Mouse (Mus musculus) left cerebral cortex, postnatal 10 days (tissue): Measurements from ENCODE around the gene Igfbp3. TPM values are rescaled to one million over a fixed set of nuclear protein-coding genes. Genes with fewer than 3 reads are reported as not detected.

Source experiments
- DNase-seq, 2 experiments: peaks; one replicate each; pipeline ENCODE4 v3.0.0; 2021 to 2022; ENCODE audit warnings: low spot score in 2 of 2, mixed read lengths in 1 of 2; ENCODE audit errors: extremely low spot score in 1 of 2
- intact Hi-C: fragments of 180-260 bp; cut with DNase I; formaldehyde crosslinking; loops from one replicate; pipeline ENCODE4 v1.15.1; 2025
- total RNA-seq, 2 experiments: library from RNA; stranded (reverse); gene quantifications; 2 replicates each; pipeline ENCODE4 v1.2.3; 2021

Gene Igfbp3
- total RNA-seq, 2 experiments from 2014 or later = 10.2 to 20.9 TPM

DNA sequence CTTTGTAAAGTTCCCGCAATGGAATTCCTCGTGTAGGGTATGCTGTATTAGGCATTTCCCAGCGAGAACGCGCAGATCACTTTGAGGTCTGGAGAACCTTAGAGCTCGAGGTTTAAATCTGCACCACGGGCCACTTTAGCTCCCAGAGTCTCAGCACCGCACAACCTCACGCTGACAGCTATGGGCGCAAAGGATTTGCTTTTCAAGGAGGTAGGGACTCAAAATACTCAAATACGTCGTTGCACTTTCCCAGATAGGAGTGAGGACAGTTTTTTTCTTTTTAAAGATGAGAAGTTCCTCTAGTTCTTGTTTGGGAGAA lies 578 bp upstream of the Igfbp3 start:
- DNase-seq = no peak

DNA sequence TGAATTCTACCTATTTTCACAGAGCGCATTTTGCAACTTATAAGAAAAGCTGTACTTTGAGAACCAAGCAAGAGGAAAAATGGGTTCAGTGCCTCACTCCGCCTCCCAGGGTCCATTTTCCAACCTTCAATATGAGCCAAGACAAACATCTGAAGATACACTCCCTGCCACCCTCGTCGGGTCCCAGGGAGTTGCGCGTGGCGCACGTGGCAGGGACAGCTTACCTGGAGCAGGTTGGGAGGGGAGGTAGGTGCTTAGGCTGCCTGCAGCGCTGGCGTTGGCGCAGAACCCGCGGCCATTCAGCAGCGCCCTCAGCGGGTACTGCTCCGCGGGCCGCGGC lies 592 bp downstream of the Igfbp3 start:
- intact Hi-C loops = loop anchor here (5.0 to 10.0 kb wide), 3 partner anchors 354 to 1034 kb away; no protein-coding TSS in a partner anchor
- no peak for DNase-seq

More for the DNA sequence above, 578 bp upstream of the Igfbp3 start:
- intact Hi-C loops = loop anchor here (5.0 to 10.0 kb wide), 3 partner anchors 353 to 1033 kb away; no protein-coding TSS in a partner anchor

DNA sequence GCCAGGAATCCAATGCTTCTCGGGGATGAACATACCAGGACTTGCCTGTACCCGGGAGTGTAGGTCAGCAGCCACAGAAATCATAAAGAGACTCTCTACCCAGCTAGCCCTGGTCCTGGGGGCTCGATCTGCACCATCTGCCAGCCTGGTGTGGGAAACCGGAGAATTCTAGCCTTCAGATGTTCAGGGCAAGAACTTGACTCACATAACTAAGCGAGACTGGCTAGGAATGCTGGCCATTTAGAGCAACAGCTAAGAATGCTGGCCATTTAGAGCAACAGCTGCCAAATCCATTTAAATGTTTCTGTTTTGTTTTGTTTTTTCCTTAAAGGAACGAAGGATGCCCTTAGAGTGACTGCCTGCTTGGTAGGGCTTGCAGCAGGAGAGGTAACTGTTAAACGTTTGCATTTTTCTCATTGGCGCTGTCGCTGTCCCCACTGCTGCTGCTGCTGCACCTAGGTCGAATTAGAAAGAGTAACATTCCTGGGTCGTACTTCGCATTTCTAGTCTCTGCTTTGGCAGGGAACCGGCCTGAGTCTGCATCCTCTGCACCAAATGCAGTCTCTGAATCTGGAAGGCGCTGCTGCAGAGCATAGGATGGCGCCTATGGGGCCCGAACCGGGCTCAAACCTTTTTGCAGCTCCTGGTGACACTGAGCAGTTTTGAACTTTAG lies 1.5 kb downstream of the Igfbp3 start:
- intact Hi-C loops = loop anchor here (5.0 to 10.0 kb wide), 3 partner anchors 355 to 1035 kb away; no protein-coding TSS in a partner anchor
- no peak for DNase-seq

DNA sequence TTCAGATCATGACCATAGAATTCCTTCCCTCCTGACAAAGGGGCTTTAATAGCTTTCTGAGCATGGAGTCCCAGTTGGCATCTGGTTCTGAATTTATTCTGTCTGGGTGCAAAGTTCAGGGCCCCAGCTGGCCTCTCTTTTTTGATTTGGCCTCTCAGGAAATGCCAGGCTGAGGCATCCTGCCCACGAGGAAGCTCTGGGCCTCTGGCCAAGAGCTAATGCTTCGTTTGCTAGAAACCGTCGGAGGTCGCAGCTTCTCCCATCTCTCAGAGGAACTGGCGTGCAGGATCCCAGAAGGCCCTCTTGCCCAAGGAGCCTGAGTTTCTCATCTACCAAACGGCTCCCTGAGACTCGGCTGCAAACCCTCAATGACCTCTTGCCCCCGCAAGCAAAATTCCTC lies 2.5 kb downstream of the Igfbp3 start:
- DNase-seq = no peak
- intact Hi-C loops = loop anchor here (2.0 to 10.0 kb wide), 5 partner anchors 356 to 1194 kb away; no protein-coding TSS in a partner anchor

DNA sequence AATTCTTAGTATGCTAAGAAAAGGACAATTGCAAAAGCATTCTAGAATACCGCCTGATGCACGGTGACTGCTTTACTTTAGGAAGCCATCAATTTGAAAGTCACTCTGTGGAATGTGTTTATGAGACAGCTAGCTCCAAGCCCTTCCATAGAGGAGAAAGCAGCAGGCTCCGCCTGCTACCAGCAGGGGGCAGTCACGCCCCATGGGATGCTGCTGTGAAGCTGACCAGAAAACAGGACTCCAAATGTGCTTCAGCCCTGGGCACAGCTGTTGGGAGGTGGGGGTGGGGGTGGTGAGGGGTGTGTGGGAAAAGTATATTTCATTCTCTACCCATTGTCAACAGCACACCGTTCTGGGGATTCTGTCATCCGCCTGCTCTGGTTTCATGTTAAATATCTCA lies 3.4 kb downstream of the Igfbp3 start:
- intact Hi-C loops = loop anchor here (2.0 to 10.0 kb wide), 5 partner anchors 357 to 1194 kb away; no protein-coding TSS in a partner anchor
- peak; percentile 59 to 81 for DNase-seq

DNA sequence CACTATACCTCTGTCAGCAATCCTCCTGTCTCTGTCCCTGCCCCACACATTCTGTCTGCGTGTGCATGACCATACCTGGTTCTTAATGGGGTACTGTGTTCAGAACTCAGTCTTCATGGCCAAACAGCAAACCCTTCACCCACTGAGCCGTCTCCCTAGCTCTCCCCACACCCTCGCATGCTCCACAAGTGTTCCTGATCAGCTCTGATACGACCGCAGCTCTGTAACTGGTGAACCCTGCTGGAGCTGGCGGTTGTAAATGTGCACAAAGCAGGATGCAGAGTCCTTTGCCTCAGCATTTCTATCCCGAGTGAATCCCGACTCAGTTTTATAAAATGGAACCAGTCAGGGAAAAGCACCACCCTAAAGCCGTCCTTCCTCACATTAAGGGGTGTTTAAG lies 9.9 kb downstream of the Igfbp3 start:
- intact Hi-C loops = no loop called here
- no peak for DNase-seq

DNA sequence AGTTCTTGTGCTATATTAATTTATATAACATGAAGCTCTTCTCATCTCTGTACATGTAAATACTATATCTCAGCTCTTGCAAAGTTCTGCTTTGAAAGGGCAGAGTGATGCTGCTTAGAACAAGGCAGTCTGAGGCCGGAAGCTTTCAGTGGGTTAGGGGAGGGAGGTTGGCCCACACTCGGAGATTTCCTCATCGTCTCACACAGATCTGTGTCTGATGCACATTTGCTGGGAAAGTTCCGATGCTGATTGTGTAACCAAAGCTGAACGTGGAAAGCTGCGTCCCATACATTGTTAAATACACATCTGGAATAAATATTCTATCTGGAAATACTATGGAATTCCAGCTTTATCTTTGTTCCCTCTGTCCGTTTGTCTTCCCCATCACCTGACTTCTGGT lies 11.5 kb downstream of the Igfbp3 start:
- intact Hi-C loops = no loop called here
- DNase-seq = no peak

DNA sequence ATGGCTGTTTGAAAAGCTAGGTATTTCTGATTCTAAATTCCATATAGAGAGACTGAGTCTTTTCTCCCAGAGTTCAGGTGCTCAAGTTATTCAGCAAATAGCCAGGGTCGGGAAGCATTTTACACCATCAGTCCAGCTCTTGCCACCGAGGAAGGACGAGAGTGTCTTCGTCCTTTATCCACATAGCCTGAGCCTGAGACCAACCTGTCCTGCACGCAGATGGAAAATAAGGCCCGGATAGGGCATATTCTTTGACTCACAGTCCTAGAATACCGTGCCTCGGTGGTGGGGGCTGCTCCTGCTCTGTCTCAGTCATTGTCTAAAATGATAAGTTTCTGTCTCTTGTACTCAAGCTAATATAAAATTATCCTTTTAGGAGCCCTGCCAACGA lies 13.3 kb downstream of the Igfbp3 start:
- intact Hi-C loops = no loop called here
- no peak for DNase-seq

DNA sequence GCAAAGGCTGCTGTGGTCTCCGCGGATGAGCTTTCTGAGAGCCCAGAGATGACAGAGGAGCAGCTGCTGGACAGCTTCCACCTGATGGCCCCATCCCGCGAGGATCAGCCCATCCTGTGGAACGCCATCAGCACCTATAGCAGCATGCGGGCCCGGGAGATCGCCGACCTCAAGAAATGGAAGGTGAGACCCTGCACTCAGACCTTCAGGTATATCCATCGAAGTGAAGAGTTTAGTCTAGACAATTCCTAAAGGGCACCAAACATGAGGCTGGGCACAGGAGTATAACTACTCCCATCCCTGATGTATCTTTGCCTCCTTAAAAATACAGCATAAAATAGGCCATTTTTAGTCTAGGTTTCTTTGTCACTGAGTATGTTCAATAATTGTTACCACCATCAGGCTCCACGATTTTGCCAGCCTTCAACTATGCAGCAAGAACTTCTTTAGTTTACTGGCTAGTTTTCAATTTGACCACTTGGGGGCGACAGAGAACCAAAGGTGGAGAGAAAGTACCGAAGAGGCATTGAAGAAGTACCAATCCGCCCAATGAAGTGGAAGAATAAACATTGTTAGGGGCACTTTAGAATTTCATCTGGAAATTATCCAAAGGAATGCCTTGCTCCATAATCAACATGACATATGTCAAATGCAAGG lies 13.9 kb downstream of the Igfbp3 start:
- intact Hi-C loops = loop anchor here (5.0 kb wide), 1 partner anchor 543 kb away; the partner anchor contains the start of gene Ramp3
- peak in 1 of 2 experiments; percentile 61 for DNase-seq

DNA sequence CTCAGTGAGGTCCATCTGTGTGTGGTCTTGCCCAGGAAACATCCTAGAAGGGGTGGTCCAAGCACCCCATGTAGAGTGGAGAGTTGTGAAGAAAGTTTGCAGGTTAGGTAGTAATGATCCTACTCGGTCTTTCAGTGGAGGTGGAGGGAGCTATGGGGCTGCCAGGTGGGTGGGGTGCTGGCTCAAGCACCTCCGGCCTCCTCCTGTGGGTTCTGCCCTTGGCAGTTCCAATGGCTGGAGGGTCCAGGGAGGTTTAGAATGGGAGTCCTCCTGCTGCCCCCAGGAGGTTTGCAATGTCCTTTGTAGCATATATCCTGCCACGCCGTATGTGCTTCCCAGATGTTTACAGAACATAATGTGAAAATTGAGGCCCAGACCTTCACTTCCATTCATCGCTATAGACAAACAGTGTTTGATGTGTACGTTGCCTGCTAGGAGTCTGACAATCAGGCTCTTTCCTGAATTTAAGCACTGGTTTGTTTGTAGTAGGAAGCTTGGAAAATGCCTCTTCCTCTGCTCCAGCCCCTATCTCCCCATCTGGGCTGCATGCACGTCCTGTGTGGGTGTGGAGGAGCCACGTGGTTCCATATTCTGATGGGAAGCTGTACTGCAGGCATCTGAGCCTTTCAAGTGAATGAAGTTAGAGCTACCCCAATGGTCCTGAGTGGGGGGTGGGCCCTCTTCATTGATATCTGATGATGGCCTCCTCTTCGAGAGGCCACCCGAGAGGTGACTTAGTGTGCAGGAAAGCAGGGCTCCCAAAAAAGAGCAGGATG lies 15.1 kb downstream of the Igfbp3 start:
- no peak for DNase-seq
- intact Hi-C loops = loop anchor here (5.0 kb wide), 1 partner anchor 541 kb away; the partner anchor contains the start of gene Ramp3

DNA sequence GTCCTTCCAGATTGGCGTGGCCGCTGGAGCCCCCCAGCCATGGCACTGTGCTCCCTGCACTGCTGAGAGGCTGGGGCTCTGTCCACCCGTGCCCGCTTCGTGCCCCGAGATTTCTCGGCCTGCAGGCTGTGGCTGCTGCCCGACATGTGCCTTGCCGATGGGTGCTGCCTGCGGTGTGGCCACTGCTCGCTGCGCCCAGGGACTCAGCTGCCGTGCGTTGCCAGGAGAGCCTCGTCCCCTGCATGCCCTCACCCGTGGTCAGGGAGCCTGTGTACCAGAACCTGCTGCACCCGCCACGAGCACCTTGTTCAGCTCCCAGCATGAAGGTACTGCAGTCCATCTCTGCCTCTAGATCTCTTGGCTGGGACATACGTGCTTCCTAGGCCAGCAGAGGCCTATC lies 15.7 kb downstream of the Igfbp3 start:
- intact Hi-C loops = loop anchor here (5.0 kb wide), 1 partner anchor 541 kb away; the partner anchor contains the start of gene Ramp3

DNA sequence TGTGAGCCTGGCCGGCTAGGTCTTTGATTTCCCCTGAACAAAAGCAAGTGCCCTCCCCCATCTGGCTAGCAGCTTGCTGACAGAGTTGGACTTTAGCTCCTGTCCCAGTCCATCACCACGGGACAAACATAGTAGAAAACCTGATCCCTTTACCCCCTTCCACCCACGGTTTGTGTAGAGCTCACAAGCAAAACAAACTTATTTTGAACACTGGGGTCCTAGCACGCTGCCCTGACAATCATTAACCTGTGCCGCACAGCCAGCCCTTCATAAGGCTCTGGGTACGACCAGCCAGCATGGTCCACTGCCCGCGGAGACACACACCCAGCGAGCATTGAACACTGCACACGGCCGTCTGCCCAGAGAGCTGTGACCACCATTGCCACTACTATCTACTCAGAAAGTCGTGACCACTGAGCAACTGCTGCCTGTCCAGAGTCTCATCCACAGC lies 16.2 kb downstream of the Igfbp3 start, which contains the start of gene Igfbp1:
Gene Igfbp1 (plus strand): TSS at position 292 of the 451 bp plus-strand sequence.
- intact Hi-C loops = loop anchor here (5.0 kb wide), 1 partner anchor 540 kb away; the partner anchor contains the start of gene Ramp3
- no peak for DNase-seq

More for the DNA sequence above, 15.7 kb downstream of the Igfbp3 start:
- DNase-seq = no peak

DNA sequence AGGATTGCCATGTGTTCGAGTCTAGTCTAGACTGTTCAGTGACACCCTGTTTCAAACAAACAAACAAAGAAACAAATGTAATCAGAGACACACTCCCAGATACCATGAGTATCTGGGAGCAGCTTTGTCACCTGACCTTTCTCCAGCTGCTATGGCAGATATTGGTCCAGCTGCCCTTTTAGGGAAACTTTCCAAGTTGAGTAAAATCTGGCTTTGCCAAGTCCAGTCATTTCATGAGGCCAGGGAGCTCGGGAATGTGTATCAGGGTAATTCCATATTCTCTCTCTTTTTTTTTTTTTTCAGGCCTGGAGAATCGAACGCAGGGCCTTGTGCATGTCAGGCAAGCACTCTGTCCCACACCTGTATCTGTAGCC lies 18.4 kb downstream of the Igfbp3 start:
- intact Hi-C loops = loop anchor here (5.0 kb wide), 1 partner anchor 538 kb away; the partner anchor contains the start of gene Ramp3

DNA sequence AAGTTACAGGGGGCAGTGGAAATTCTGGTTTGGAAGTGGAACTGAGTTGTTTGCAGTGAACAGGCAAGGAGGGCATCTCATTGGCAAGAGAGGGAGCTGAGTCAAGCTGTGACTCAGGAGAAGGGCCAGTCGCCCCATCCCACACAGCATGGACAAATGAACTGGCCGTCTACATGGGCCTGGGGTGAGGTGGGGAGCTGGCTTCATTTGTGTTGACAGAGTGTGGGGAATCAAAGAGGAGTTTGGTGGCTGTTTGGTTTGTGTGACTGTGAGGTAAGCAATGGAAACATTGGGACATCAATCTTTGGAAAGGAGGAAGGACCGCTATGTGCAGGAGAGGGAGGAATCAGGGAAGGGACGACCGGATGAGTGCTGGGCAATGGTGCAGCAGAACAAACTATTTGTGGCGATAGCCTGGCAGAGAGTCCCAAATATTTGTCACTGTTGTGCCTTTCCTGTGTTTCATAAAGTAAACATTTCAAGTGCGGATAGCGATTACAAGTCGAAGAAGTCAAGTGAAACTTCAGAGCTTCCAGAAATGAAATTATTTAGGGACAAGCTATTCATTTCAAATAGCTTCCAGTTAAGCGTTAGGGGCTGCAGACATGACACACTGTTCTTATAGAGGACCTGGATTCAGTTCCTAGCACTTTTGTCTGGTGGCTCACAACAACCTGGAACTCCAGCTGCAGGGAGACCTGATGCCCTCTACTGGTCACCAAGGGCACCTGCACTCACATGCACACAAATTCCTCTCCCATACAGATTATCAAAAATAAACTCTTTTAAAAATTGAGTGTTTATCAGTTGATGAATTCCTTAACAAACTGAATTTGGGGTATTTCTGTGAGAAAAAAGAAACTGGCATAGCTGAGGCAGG lies 19.1 kb downstream of the Igfbp3 start:
- no peak for DNase-seq
- intact Hi-C loops = loop anchor here (5.0 kb wide), 1 partner anchor 537 kb away; the partner anchor contains the start of gene Ramp3

More for the DNA sequence above, 18.4 kb downstream of the Igfbp3 start:
- no peak for DNase-seq

DNA sequence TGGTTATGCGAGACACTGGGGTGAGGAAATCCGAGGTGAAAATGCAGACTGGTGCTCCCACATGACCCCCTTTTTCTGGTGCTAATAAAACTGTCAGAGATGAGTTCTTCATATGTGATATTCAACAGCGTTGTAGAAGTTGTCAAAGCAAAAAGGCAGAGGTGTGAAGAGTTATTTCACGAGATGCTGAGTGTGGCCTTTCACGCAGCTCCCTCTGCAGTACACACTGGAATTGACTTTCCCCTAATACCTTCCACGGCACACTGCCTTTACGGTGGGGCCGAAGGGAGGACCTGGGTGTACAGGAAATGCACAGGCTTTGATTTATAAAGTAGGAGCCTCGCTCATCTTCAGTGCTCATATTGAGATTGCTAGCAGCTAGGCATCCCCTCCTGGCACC lies 20.6 kb downstream of the Igfbp3 start:
- intact Hi-C loops = no loop called here

DNA sequence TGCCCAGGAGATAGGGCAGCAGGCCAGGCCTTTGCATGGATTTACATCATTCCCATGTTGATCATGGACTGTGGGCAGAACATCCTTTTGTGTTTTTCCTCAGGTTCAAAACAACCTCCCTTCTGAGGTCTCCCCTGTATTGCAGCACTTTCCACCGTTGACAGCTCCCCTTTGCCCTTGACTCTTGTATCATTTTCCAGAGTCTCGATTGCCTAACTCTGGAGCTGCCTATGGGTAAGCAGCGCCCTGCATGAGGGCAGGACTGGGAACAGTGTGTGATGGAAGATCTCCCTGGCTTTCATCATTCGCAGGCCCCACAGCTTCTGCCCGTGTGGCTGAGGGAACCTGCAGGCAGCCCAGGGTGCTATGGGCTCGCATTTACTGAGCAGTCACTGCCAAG lies 21.0 kb downstream of the Igfbp3 start:
- intact Hi-C loops = no loop called here

More for the DNA sequence above, 20.6 kb downstream of the Igfbp3 start:
- DNase-seq = no peak

DNA sequence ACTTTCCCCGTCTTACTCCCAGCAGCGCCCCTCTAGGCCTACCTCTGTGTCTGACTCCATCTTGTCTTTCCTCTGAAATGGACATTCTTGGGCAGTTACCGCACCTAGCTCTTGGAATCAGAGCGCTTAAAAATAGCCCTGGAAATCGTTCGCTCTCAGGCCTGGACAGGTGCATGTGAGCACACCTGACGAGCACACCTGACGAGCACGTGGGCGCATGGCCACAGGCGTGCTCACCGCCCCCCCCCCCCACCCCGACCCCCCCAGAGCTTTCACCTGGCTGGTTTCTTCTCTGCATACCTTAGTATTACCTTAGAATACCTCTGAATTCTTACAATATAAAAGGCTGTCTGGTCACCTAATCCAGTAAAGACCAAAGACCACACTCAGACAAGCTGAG lies 25.3 kb downstream of the Igfbp3 start, which contains the start of gene Gm11985:
Gene Gm11985 (minus strand): TSS at position 101 of the 400 bp plus-strand sequence.
- DNase-seq = no peak
- intact Hi-C loops = no loop called here

More for the DNA sequence above, 21.0 kb downstream of the Igfbp3 start:
- DNase-seq = no peak

DNA sequence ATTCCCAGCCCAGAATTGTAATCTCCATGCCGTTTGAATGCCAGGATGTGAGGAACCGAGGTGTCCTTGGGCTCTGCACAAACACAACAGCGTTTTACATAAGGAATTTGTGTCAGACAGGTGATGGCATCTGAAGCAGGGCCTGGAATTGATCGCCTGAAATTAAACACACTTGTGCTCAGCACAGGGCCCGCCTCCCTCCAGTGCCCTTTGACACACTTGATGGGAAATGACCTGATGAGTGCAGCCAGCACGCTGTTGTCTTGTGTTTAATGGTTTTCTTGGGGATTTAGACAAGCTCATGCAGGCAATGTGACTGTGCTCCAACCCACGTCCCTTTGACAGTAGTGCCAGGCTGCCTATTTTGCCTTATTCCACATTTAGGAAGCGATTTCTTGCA lies 26.3 kb downstream of the Igfbp3 start:
- intact Hi-C loops = no loop called here
- DNase-seq = no peak
